Mouse (Mus musculus) ES-Bruce4 (cell line): ENCODE measurements around the gene Srp72.

Source experiments
- CTCF ChIP-seq: IDR thresholded peaks from one replicate; pipeline ENCODE4 v1.8.1; 2011; ENCODE audit warnings: low read depth, low read length
- POLR2A ChIP-seq: IDR thresholded peaks from one replicate; pipeline ENCODE4 v1.8.1; 2011; ENCODE audit warnings: low read length; ENCODE audit not compliant: insufficient read depth

DNA sequence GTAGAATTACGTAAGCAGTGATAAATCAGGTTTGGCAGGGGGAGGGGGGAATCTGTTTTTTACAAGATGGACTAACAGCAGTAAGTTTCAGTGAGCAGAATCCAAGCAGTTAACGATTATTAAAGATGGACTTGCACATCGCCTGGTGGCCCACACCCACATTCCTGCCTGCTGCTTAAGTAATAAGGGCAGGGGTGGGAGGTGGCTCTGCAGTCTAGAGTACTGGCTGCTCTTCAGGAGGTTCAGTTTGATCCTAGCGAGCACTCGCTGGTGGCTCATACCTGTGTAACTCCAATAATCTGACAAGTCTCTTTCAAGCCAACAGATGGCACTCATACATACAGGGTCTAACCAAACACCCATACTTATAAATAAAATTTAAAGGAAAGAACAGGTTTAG, 14.9 kb upstream of the Srp72 start:
- TF ChIP-seq CTCF (no peak), POLR2A (no peak)
